In genomic region chr1:155066196-155066595, GRCm38 (mm10) we compare ENCODE assay signal across 25 mouse cellular contexts. TPM values are rescaled to one million over a fixed set of nuclear protein-coding genes. Genes with fewer than 3 reads are reported as not detected.
A peak's percentile ranks its signal among the peaks of the same experiment; 100 is the strongest.
DNase-seq lines count a peak whose midpoint lies in the region; ATAC-seq and TF ChIP-seq lines count a peak whose summit lies in the region.
"Had no signal": no experiment of that assay in that cellular context is flagged by ENCODE, and none has a peak within 500 bp of the region (broad histone marks: within the 10 kb centered on the region; RNA-seq: fewer than 3 reads in every experiment).

No protein-coding gene starts in this region.

- peak; percentile 77 for DNase-seq in NIH3T3 (ENCODE audit: low read depth)
- DNase-seq in adipocyte (ENCODE audit: low spot score): peak; percentile 51
- DNase-seq in gastrocnemius, postnatal 10 days: no peak
- no peak for DNase-seq in midbrain, postnatal 0 days (ENCODE audit: low spot score)
- no peak for DNase-seq in stomach, postnatal 0 days (ENCODE audit: low spot score)
- DNase-seq: adrenal gland, postnatal 10 days; adrenal gland, postnatal 36 days; cerebellum, adult 11-12 months; cerebellum, adult 8-10 months; cerebellum, postnatal 10 days; cerebellum, postnatal 36 days; embryo, embryonic 11 days; gastrocnemius, postnatal 14 days; heart, adult 18-20 months; kidney, adult 11 months had no signal

- no peaks in the 10 kb centered on the region for H3K9me3 ChIP-seq in midbrain, postnatal 0 days (ENCODE audit: low read length)
- H3K9me3 ChIP-seq in stomach, postnatal 0 days (ENCODE audit: control insufficient read depth, low read length): no peaks in the 10 kb centered on the region
- H3K9me3 ChIP-seq: forebrain, embryonic 12.5 days; hindbrain, embryonic 12.5 days; hindbrain, embryonic 15.5 days; intestine, embryonic 15.5 days had no signal

- H3K36me3 ChIP-seq in midbrain, postnatal 0 days (ENCODE audit: insufficient read depth, low read length): no peaks in the 10 kb centered on the region
- H3K36me3 ChIP-seq in stomach, postnatal 0 days (ENCODE audit: control insufficient read depth, insufficient read depth, low read length): no peaks in the 10 kb centered on the region
- H3K36me3 ChIP-seq: forebrain, embryonic 12.5 days; hindbrain, embryonic 12.5 days; hindbrain, embryonic 15.5 days; intestine, embryonic 15.5 days had no signal

- no peak overlapping the region for H3K4me3 ChIP-seq in midbrain, postnatal 0 days (ENCODE audit: low read depth, low read length)
- no peak overlapping the region for H3K4me3 ChIP-seq in stomach, postnatal 0 days (ENCODE audit: low read depth, low read length)
- H3K4me3 ChIP-seq: erythroblast, embryonic 14.5 days; forebrain, embryonic 12.5 days; hindbrain, embryonic 12.5 days; hindbrain, embryonic 15.5 days; intestine, embryonic 15.5 days had no signal

- no peak overlapping the region for H3K27ac ChIP-seq in midbrain, postnatal 0 days (ENCODE audit: low read depth, low read length)
- no peak overlapping the region for H3K27ac ChIP-seq in stomach, postnatal 0 days (replicated peaks)
- H3K27ac ChIP-seq: forebrain, embryonic 12.5 days; hindbrain, embryonic 12.5 days; hindbrain, embryonic 15.5 days; intestine, embryonic 15.5 days had no signal

- H3K27me3 ChIP-seq in midbrain, postnatal 0 days (ENCODE audit: insufficient read depth, low read length): no peaks in the 10 kb centered on the region
- no peaks in the 10 kb centered on the region for H3K27me3 ChIP-seq in stomach, postnatal 0 days (ENCODE audit: control insufficient read depth, insufficient read depth, low read length)
- H3K27me3 ChIP-seq: forebrain, embryonic 12.5 days; hindbrain, embryonic 12.5 days; hindbrain, embryonic 15.5 days; intestine, embryonic 15.5 days had no signal

- no peak overlapping the region for H3K4me2 ChIP-seq in midbrain, postnatal 0 days (ENCODE audit: low read depth, low read length, poor library complexity, severe bottlenecking)
- no peak overlapping the region for H3K4me2 ChIP-seq in stomach, postnatal 0 days (replicated peaks; ENCODE audit: low read depth)
- H3K4me2 ChIP-seq: forebrain, embryonic 12.5 days; heart, embryonic 11.5 days; hindbrain, embryonic 12.5 days; hindbrain, embryonic 15.5 days; intestine, embryonic 15.5 days had no signal

- TF ChIP-seq EP300 in stomach, postnatal 0 days (optimal IDR thresholded peaks at IDR 0.05): no peak

- H3K9ac ChIP-seq in midbrain, postnatal 0 days (replicated peaks; ENCODE audit: low read length, poor library complexity, severe bottlenecking): no peak overlapping the region
- H3K9ac ChIP-seq in stomach, postnatal 0 days (ENCODE audit: low read length): no peak overlapping the region
- H3K9ac ChIP-seq: forebrain, embryonic 12.5 days; hindbrain, embryonic 12.5 days; hindbrain, embryonic 15.5 days; intestine, embryonic 15.5 days had no signal

- ATAC-seq in granulocyte monocyte progenitor cell, adult 5-6 weeks (replicated peaks; ENCODE audit: poor library complexity, severe bottlenecking): peak; percentile 10; the same call in 1 of the 2 replicates
- ATAC-seq in midbrain, postnatal 0 days (ENCODE audit: low FRiP score): no peak
- ATAC-seq in stomach, postnatal 0 days (ENCODE audit: low FRiP score, low TSS enrichment): no peak
- ATAC-seq: activated CD4-positive, CD25-positive, alpha-beta regulatory T cell, adult 4 months; CD4-positive, CD25-positive, alpha-beta regulatory T cell, adult 4 months; forebrain, embryonic 16.5 days; intestine, embryonic 15.5 days had no signal

- peaks cover 7% of the 10 kb centered on the region for H3K4me1 ChIP-seq in midbrain, postnatal 0 days (ENCODE audit: insufficient read depth, low read length)
- peaks cover 4% of the 10 kb centered on the region; the same call in 1 of the 2 replicates for H3K4me1 ChIP-seq in stomach, postnatal 0 days (replicated peaks; ENCODE audit: control insufficient read depth, insufficient read depth)

- TF ChIP-seq CTCF in midbrain, postnatal 0 days (IDR thresholded peaks at IDR 0.05): no peak
- TF ChIP-seq CTCF in stomach, postnatal 0 days (IDR thresholded peaks at IDR 0.05; ENCODE audit: low read depth): no peak

- 71% methylated on average over 5 of the region's 5 CpGs for WGBS in midbrain, postnatal 0 days
- 76% methylated on average over 5 of the region's 5 CpGs for WGBS in stomach, postnatal 0 days

RNA-seq across cellular contexts. Expression of gene Ier5, which starts 33.2 kb away (rescaled TPM):
- 0.32 and 2.9 TPM in 2 replicates for total RNA-seq in granulocyte monocyte progenitor cell, adult 5-6 weeks (2014; fragmentation: Nextera tagmentation)
- 3.2 and 4.4 TPM in 2 replicates for total RNA-seq in granulocyte monocyte progenitor cell, adult 5-6 weeks (2017)
- total RNA-seq in gastrocnemius, postnatal 10 days (2021): 1 to 10 TPM; 5.8 to 9.1 TPM
- 30.1 and 44.2 TPM in 2 replicates for total RNA-seq in midbrain, postnatal 0 days (2014; rRNA removed)
- 3.9 and 4.0 TPM in 2 replicates for polyA plus RNA-seq in midbrain, postnatal 0 days (2015; fragmentation: Nextera tagmentation; extraction: Ambion mirVana)
- polyA plus RNA-seq in stomach, postnatal 0 days (2015; fragmentation: Nextera tagmentation; extraction: Ambion mirVana): 7.3 and 11.2 TPM in 2 replicates

Comparison
In these comparisons a context has a peak if more than half of its experiments do, and no peak if none do; other contexts are left out.
1. DNase-seq: peak in NIH3T3 (single experiment) and adipocyte (single experiment); none in gastrocnemius, postnatal 10 days (single experiment), midbrain, postnatal 0 days (single experiment) and stomach, postnatal 0 days (single experiment).